Mouse (Mus musculus): Measurements from ENCODE around the gene Nectin1.

DNA sequence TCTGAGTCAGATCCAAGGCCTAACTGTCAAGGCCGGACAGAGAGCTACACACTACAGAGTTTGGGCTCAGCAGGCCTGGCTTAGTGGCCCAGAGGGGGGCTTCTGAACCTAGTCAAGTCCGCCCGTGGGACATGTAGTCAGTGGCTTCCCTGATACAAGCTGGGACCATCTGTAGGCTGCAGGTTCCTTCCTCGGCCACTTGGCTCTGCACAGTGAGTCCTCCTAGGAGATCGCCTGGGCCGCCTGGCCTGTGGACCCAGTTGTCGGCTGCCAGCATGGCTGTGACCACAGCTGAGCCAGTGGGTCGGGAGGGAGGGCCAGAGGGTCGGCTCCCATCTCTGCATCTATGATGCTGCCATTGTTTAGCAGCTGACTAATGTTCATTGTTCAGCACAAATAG, 3.9 kb downstream of the Nectin1 start:
- TF ChIP-seq CTCF (IDR thresholded peaks at IDR 0.05; ENCODE audit: low read depth, low read length) (no peak), POLR2A (IDR thresholded peaks at IDR 0.05; ENCODE audit: extremely low read depth, insufficient read depth, low read length) (no peak)

All from liver, adult 2 months (tissue).